Mouse (Mus musculus): Measurements from ENCODE around the gene Astn1. TPM values are rescaled to one million over a fixed set of nuclear protein-coding genes. Genes with fewer than 3 reads are reported as not detected.

The Astn1 gene
- polyA plus RNA-seq, 1 experiment from 2014 or later, result 0.33 TPM

MicroRNAs encoded within 50 kb of the gene (microRNA counts, 519-probe panel; counts per million panel counts)
- 1,753 counts per million, percentile 27 among the panel's probes with 10 or more counts for microRNA mmu-miR-488

Small RNA genes within 50 kb of the gene (microRNA-seq; reads per million reads assigned to microRNA genes)
- 2.0 reads per million, percentile 3 among the genes with 10 or more reads in this experiment for gene Mir488

Other genes with a start within 250 kb of the Astn1 start
- gene Brinp2, start 5.9 kb upstream of the Astn1 start, polyA plus RNA-seq (2015; fragmentation: Nextera tagmentation; extraction: Ambion mirVana), result 0.23 and 0.26 TPM in 2 replicates